ENCODE assay signal across 34 mouse cellular contexts in genomic region chr17:29599537-29599936, GRCm38 (mm10). TPM values are rescaled to one million over a fixed set of nuclear protein-coding genes. Genes with fewer than 3 reads are reported as not detected.
DNase-seq lines count a peak whose midpoint lies in the region; ATAC-seq and TF ChIP-seq lines count a peak whose summit lies in the region.
"Had no signal": no experiment of that assay in that cellular context is flagged by ENCODE, and none has a peak within 500 bp of the region (broad histone marks: within the 10 kb centered on the region; RNA-seq: fewer than 3 reads in every experiment).

No protein-coding gene starts in this region.

- TF ChIP-seq CTCF in cerebellum, adult 2 months (IDR thresholded peaks at IDR 0.05; ENCODE audit: borderline replicate concordance, insufficient read depth, low read depth, low read length), result no peak
- no peak for TF ChIP-seq CTCF in kidney, adult 2 months (conservative IDR thresholded peaks at IDR 0.05; ENCODE audit: insufficient read depth, insufficient read length, low read depth, low read length)

- no peak for ATAC-seq in kidney, embryonic 14.5 days (ENCODE audit: low FRiP score, low TSS enrichment)
- ATAC-seq: forebrain, postnatal 0 days; midbrain, embryonic 16.5 days had no signal

- no peaks in the 10 kb centered on the region for H3K9me3 ChIP-seq in kidney, embryonic 14.5 days (ENCODE audit: control insufficient read depth, low read length)
- H3K9me3 ChIP-seq: embryonic facial prominence, embryonic 10.5 days; embryonic facial prominence, embryonic 15.5 days; forebrain, embryonic 12.5 days had no signal

- DNase-seq in cerebellum, adult 2 months, result peak; percentile 42 to 45
- DNase-seq in cerebellum, adult 9-10 months, result no peak
- peak; percentile 54 for DNase-seq in kidney, adult 2 months
- peak; percentile 24 to 26 for DNase-seq in lung, adult 18-20 months
- no peak for DNase-seq in lung, postnatal 36 days
- DNase-seq in kidney, postnatal 10 days, result peak; percentile 53
- no peak for DNase-seq in heart, postnatal 25 days (ENCODE audit: low spot score)
- DNase-seq: adrenal gland, postnatal 36 days; forebrain, postnatal 0 days; heart, adult 2 months; lung, adult 2 months; lung, postnatal 10 days; right cerebral cortex, postnatal 4 days; thymus, adult 2 months; thymus, postnatal 36 days had no signal

- no peak overlapping the region for H3K27ac ChIP-seq in cerebellum, adult 2 months (ENCODE audit: insufficient read depth, low read length)
- H3K27ac ChIP-seq in kidney, adult 2 months (ENCODE audit: insufficient read depth, low read depth, low read length), result no peak overlapping the region
- H3K27ac ChIP-seq in kidney, embryonic 14.5 days (ENCODE audit: low read depth, low read length), result no peak overlapping the region
- H3K27ac ChIP-seq: embryonic facial prominence, embryonic 10.5 days; embryonic facial prominence, embryonic 15.5 days; forebrain, embryonic 12.5 days; heart, adult 2 months; hindbrain, embryonic 14.5 days; stomach, postnatal 0 days had no signal

- H3K36me3 ChIP-seq in kidney, adult 2 months (ENCODE audit: control insufficient read depth, insufficient read depth, low read length), result 0 out of 2 replicates have a peak, but pooled peaks cover 1% of the 10 kb centered on the region
- H3K36me3 ChIP-seq in kidney, embryonic 14.5 days (ENCODE audit: control insufficient read depth, insufficient read depth, low read length), result peaks cover 38% of the 10 kb centered on the region

- 69% methylated on average over 8 of the region's 8 CpGs for WGBS in cerebellum, adult 2 months
- 53% methylated on average over 8 of the region's 8 CpGs for WGBS in kidney, adult 2 months
- 84% methylated on average over 8 of the region's 8 CpGs for WGBS in kidney, embryonic 14.5 days

- H3K9ac ChIP-seq in kidney, embryonic 14.5 days (ENCODE audit: low read depth, low read length), result no peak overlapping the region
- H3K9ac ChIP-seq: embryonic facial prominence, embryonic 15.5 days; forebrain, embryonic 12.5 days; forebrain, postnatal 0 days; heart, embryonic 12.5 days; hindbrain, embryonic 14.5 days had no signal

- no peaks in the 10 kb centered on the region for H3K27me3 ChIP-seq in cerebellum, adult 2 months (ENCODE audit: control insufficient read depth, insufficient read depth, low read length)
- no peaks in the 10 kb centered on the region for H3K27me3 ChIP-seq in kidney, adult 2 months (replicated peaks; ENCODE audit: control insufficient read depth, insufficient read depth, low read length)
- H3K27me3 ChIP-seq in kidney, embryonic 14.5 days (ENCODE audit: control insufficient read depth, insufficient read depth, low read length), result no peaks in the 10 kb centered on the region
- H3K27me3 ChIP-seq: embryonic facial prominence, embryonic 15.5 days; forebrain, embryonic 12.5 days; heart, embryonic 12.5 days had no signal

- no peak for TF ChIP-seq POLR2A in cerebellum, adult 2 months (IDR thresholded peaks at IDR 0.05; ENCODE audit: borderline replicate concordance, insufficient read depth, low read length)
- no peak for TF ChIP-seq POLR2A in kidney, adult 2 months (IDR thresholded peaks at IDR 0.05; ENCODE audit: low read depth, low read length)

- H3K4me3 ChIP-seq in cerebellum, adult 2 months (replicated peaks; ENCODE audit: insufficient read depth, low read depth, low read length), result no peak overlapping the region
- no peak overlapping the region for H3K4me3 ChIP-seq in kidney, adult 2 months (ENCODE audit: insufficient read depth, low read depth, low read length)
- H3K4me3 ChIP-seq in kidney, embryonic 14.5 days (ENCODE audit: low read length), result no peak overlapping the region
- H3K4me3 ChIP-seq: embryonic facial prominence, embryonic 10.5 days; embryonic facial prominence, embryonic 15.5 days; forebrain, embryonic 12.5 days; heart, adult 2 months; heart, embryonic 12.5 days had no signal

- intact Hi-C loops in heart, postnatal 25 days (cut with DNase I), result no loop called here

- H3K4me1 ChIP-seq in cerebellum, adult 2 months (ENCODE audit: control insufficient read depth, insufficient read depth, low read length), result peaks cover 42% of the 10 kb centered on the region
- no peaks in the 10 kb centered on the region for H3K4me1 ChIP-seq in kidney, adult 2 months (ENCODE audit: control insufficient read depth, insufficient read depth, low read length)
- no peaks in the 10 kb centered on the region for H3K4me1 ChIP-seq in kidney, embryonic 14.5 days (ENCODE audit: control insufficient read depth, insufficient read depth, low read length)
- H3K4me1 ChIP-seq: embryonic facial prominence, embryonic 15.5 days had no signal

- no peak overlapping the region for H3K4me2 ChIP-seq in kidney, embryonic 14.5 days (replicated peaks; ENCODE audit: low read depth, low read length)
- H3K4me2 ChIP-seq: embryonic facial prominence, embryonic 15.5 days; forebrain, embryonic 12.5 days; heart, embryonic 12.5 days; hindbrain, embryonic 14.5 days; liver, embryonic 11.5 days had no signal

RNA-seq across cellular contexts. Expression of gene Rnf8, which starts 15.1 kb away (rescaled TPM):
- 66.3 and 72.1 TPM in 2 replicates for polyA plus RNA-seq in cerebellum, adult 2 months (2012; rRNA removed)
- 27.1 and 31.3 TPM in 2 replicates for polyA plus RNA-seq in kidney, adult 2 months (2012; rRNA removed)
- 74.6 and 87.2 TPM in 2 replicates for polyA plus RNA-seq in kidney, embryonic 14.5 days (2014; fragmentation: Nextera tagmentation; extraction: Ambion mirVana)
- total RNA-seq in heart, postnatal 25 days (2021), result 10 to 100 TPM; 20.0 to 21.2 TPM

RNA-seq across cellular contexts. Expression of gene Gm28043, which starts 15.1 kb away (rescaled TPM):
- polyA plus RNA-seq in cerebellum, adult 2 months (2012; rRNA removed), result 3.2 and 4.3 TPM in 2 replicates
- 0.63 and 0.71 TPM in 2 replicates for polyA plus RNA-seq in kidney, adult 2 months (2012; rRNA removed)
- polyA plus RNA-seq in kidney, embryonic 14.5 days (2014; fragmentation: Nextera tagmentation; extraction: Ambion mirVana), result 2.2 and 2.3 TPM in 2 replicates
- 1 to 10 TPM in 1 of 2 experiments, under 1 TPM in 1; 0.68 to 1.2 TPM for total RNA-seq in heart, postnatal 25 days (2021)

RNA-seq across cellular contexts. Expression of gene Tmem217, which starts 47.4 kb away (rescaled TPM):
- 0.76 and 1.2 TPM in 2 replicates for polyA plus RNA-seq in cerebellum, adult 2 months (2012; rRNA removed)
- 1.3 and 1.7 TPM in 2 replicates for polyA plus RNA-seq in kidney, adult 2 months (2012; rRNA removed)
- polyA plus RNA-seq in kidney, embryonic 14.5 days (2014; fragmentation: Nextera tagmentation; extraction: Ambion mirVana), result 0.42 and 0.76 TPM in 2 replicates
- total RNA-seq in heart, postnatal 25 days (2021), result not detected
- total RNA-seq: adrenal gland, postnatal 36 days; forebrain, postnatal 0 days; gastrocnemius, adult 8-10 months; gastrocnemius, postnatal 4 days; heart, adult 2 months; hematopoietic stem cell, adult 5-6 weeks; left cerebral cortex, adult 18-20 months had no signal
- polyA plus RNA-seq: heart, adult 2 months; large intestine, adult 2 months; spleen, adult 2 months had no signal

RNA-seq across cellular contexts. Expression of gene Tbc1d22b, which starts 50.0 kb away (rescaled TPM):
- 37.4 and 37.7 TPM in 2 replicates for polyA plus RNA-seq in cerebellum, adult 2 months (2012; rRNA removed)
- 30.0 and 34.5 TPM in 2 replicates for polyA plus RNA-seq in kidney, adult 2 months (2012; rRNA removed)
- 11.5 and 18.5 TPM in 2 replicates for polyA plus RNA-seq in kidney, embryonic 14.5 days (2014; fragmentation: Nextera tagmentation; extraction: Ambion mirVana)
- 10 to 100 TPM; 12.7 to 13.3 TPM for total RNA-seq in heart, postnatal 25 days (2021)

RNA-seq across cellular contexts. Expression of gene Gm17657, which starts 50.1 kb away (rescaled TPM):
- polyA plus RNA-seq in cerebellum, adult 2 months (2012; rRNA removed), result not detected in 2 replicates
- polyA plus RNA-seq in kidney, adult 2 months (2012; rRNA removed), result not detected in 2 replicates
- polyA plus RNA-seq in kidney, embryonic 14.5 days (2014; fragmentation: Nextera tagmentation; extraction: Ambion mirVana), result not detected in 2 replicates
- total RNA-seq in heart, postnatal 25 days (2021), result not detected
- total RNA-seq: adrenal gland, postnatal 36 days; forebrain, postnatal 0 days; gastrocnemius, adult 8-10 months; gastrocnemius, postnatal 4 days; heart, adult 2 months; hematopoietic stem cell, adult 5-6 weeks; left cerebral cortex, adult 18-20 months; left cerebral cortex, postnatal 14 days had no signal
- polyA plus RNA-seq: embryonic facial prominence, embryonic 10.5 days; embryonic facial prominence, embryonic 15.5 days; forebrain, embryonic 12.5 days; forebrain, postnatal 0 days; heart, adult 2 months; heart, embryonic 12.5 days; heart, postnatal 0 days; hindbrain, embryonic 14.5 days; large intestine, adult 2 months; limb, embryonic 11.5 days; lung, adult 2 months; midbrain, embryonic 16.5 days; neural tube, embryonic 11.5 days; spleen, adult 2 months; stomach, postnatal 0 days; thymus, adult 2 months had no signal

Comparison
In these comparisons a context has a peak if more than half of its experiments do, and no peak if none do; other contexts are left out.
1. DNase-seq: peak in cerebellum, adult 2 months (2 of 2), kidney, adult 2 months (single experiment), lung, adult 18-20 months (2 of 2) and kidney, postnatal 10 days (single experiment); none in cerebellum, adult 9-10 months (single experiment), lung, postnatal 36 days (single experiment) and heart, postnatal 25 days (single experiment).